Mouse (Mus musculus) layer of hippocampus, postnatal 10 days (tissue): Measurements from ENCODE around the gene Dcun1d2. TPM values are rescaled to one million over a fixed set of nuclear protein-coding genes. Genes with fewer than 3 reads are reported as not detected.
A peak's percentile ranks its signal among the peaks of the same experiment; 100 is the strongest.

ENCODE experiments used
- DNase-seq, 2 experiments: peaks; one replicate each; pipeline ENCODE4 v3.0.0; 2021; ENCODE audit warnings: low spot score in 2 of 2
- total RNA-seq, 2 experiments: library from RNA; stranded (reverse); gene quantifications; 2 replicates each; pipeline ENCODE4 v1.2.3; 2021

Dcun1d2 gene
- total RNA-seq, 2 experiments from 2014 or later: 27.6 to 29.7 TPM

DNA sequence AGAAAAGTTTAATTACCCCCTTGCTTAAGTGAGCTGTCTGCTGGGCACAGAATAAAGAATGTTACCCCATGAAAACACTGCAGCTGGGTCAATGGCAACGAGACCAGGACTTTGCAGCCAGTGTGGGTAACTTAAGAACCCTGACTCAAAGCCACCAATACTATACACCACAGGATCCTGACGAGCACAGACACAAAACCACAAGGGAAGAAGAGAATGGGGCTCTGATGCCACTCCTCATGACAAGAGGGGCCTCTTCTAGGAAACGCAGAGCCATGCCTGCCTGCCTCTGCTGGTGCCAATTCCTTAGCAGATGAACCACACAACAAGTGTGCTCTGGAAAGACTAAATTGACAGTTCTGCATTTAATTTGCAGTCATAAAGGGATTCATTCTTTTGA is 24.6 kb downstream of the Dcun1d2 start:
- no peak for DNase-seq

DNA sequence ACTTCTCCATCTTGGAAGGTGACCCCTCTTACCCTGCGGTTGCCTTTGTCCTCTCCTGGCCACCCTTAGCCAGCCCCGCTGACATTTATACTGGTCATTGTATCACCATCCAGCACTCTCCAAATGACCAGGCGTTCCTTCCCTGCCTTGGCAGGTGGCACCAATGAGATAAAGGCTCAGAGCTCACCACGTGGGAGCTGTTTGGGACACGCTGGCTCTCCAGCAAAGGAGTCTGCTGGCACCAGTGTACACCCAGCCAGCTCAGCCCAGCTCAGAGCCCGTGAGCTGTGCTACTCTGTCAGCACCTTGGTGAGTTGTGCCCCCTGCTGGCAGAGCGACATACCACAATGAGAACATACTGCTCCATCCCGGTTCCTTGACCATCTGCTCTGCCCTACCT is 33.9 kb downstream of the Dcun1d2 start, which contains the start of gene Adprhl1:
Gene Adprhl1 (minus strand): TSS at position 144 of the 400 bp plus-strand sequence.
- DNase-seq: peak; percentile 82 to 86

DNA sequence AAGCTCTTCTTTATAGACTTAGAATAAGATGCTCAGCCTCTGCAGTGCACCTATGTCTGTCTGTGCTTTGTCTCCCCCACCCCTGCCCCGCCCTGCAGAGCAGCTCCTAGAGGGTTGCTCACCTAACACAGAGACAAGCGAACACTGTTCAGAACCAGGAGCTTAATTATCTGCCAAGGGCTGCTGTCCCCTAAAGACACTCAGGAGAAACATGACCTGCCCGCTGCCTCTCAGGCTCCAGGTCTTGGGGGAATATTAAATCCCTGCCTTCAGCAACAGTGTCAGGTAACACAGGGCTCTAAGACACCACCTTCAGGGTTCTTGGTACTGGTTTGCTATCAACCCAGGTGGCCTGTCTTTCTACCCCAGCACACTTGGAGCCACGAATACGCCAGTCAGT is 34.5 kb downstream of the Dcun1d2 start:
- no peak for DNase-seq

DNA sequence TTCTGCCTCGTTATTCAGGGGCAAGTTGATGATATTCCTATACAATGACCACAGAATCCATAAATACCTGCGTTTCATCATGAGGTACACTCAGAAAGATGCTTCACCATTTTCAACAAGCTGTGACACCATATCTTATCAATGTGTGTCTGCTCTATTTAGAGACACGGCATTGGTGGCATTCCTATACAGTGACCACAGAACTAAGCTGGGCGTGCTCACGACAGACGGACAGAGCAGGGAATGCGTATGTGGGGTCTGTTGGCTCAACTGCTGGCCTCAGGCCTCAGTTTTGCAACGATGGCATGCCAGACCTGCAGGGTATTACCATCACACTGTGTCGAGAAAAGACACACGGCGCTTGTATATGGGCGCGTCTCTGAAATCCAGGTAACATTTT is 35.1 kb downstream of the Dcun1d2 start:
- DNase-seq: no peak

DNA sequence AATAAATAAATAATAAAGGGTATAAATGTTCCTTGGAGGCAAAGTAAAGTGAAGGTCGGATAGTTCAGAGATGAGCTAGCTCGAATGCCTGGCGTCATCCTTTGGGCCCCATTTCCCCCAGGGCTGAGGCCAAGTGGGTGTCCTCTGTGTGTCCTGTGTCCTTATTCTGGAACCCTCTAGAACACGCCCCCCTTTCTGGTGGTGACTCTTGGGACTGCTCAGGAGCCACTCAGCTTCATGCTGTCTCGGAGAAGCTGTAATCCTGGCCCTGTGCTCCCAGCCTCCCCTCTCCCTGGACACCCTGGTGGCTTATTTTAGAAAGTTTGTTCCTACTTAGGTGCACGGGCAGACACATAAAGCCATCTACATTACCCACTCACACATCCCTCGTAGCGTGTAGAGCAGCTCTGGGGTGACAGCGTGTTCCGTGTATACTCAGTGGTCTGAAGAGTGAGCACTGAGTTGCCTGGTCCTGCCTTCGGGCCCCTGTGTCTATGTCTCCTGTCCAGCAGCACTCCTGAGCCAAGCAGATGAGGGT is 43.5 kb downstream of the Dcun1d2 start:
- DNase-seq: no peak

DNA sequence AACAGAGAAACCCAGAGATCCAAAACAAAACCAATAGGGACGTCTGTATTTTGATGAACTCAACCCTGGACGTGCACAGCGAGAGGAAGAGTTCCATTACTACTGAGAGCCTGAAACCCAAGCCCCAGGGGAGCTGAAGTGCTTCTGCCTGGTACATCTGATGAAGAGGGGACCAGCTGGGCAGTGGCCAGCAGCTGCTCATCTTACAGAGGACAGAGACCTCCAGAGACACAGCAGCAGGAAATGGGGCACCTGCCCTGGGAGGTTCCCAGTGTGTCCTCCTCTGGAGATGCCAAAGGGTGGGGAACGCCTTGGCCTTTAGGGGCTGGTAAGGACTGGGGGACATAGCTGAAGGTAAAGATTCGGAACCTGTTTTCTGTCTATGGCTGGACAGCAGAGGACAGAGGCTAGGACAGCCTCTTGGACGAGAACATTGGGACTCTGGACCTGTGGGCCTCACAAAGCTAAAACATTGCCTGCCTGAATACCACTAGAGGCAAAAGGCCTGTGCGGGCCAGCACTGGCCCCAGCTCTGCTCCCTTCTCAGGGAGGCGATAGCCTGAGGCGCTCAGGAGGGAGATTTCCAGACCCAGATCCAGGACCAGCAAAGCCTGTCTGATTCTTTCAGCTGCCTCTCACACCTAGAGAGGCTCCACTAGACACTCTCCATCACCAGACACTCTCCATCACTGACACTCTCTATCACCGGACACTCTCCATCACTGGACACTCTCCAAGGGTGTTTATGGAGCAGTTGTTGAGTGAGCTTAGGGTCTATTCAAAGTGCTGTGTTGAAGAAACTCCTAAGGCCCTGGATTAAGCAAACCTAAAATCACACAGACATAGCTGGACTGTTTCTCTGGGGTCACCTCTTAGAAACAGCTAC is 44.7 kb downstream of the Dcun1d2 start:
- no peak for DNase-seq

DNA sequence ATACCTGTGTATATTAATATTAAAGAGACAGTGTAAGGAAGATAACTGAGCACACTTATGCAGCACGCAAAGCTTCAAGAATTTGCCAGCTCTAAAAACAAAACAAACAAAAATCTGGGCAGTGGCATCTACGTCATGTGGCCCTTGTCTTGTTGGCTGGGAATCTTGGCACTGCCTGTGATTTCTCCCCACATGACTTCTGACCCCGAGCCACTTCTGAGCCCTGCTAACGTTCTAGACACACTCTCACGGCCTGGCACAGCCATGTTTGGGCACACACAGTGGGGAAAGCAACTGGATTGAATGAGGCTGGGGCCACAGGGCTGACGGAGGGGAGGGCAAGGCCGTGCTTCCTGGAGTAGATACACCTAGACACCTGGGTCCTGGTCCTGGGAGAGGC is 47.2 kb downstream of the Dcun1d2 start:
- no peak for DNase-seq

DNA sequence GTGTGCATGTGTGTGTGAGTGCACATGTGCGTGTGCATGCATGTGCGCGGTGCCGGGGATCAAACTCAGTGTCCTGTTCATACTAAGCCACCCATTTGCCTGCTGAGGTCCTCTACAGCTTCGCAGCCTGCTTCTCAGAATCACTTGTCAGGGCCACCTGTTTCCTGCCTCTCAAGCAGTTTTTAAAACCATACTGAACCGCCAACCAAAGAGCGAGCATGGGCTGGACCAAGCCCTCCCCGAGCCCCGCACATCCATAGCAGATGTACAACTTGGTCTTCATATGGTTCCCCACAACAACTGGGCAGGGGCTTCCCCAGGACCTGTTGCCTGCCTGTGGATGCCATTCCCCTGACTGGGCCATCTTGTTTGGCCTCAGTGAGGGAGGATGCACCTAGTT is 47.9 kb downstream of the Dcun1d2 start:
- no peak for DNase-seq

DNA sequence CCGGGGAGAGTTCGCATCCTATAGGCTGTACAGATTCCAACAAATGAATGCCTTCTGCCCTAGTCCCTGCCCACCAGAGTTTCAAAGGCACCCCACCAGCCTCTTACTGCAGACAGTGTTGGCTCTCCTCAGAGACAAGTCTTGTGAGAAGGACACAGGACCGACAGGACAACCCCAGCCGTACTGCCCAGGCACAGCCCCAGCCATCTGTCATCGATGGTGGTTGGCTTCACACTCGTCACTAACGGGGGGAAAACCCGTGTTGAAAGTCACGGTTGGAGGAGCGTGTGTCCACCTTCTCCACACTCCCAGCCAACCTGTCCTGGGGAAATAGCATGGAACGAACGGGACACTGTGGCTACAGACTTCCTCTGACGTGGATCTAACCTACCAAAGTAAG is 53.1 kb downstream of the Dcun1d2 start:
- no peak for DNase-seq

DNA sequence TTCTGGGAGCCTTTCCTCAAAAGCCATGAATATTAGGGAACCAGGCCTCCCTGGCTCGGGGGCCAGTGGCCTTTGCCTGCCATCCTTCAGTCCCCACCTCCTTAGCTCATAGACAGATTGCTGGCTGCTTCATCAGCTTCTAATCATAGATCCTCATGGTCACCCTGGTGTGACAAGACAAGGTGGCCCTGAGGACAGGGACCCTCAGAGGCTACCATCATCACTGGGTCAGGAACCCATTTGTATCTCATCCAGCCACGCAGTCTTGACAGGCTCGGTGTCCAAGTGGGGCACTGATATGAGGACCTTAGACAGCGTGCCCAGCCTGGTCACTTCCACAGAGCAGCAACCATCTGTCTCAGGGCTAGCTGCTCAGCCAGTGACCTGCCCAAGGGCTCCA is 57.5 kb downstream of the Dcun1d2 start:
- no peak for DNase-seq

DNA sequence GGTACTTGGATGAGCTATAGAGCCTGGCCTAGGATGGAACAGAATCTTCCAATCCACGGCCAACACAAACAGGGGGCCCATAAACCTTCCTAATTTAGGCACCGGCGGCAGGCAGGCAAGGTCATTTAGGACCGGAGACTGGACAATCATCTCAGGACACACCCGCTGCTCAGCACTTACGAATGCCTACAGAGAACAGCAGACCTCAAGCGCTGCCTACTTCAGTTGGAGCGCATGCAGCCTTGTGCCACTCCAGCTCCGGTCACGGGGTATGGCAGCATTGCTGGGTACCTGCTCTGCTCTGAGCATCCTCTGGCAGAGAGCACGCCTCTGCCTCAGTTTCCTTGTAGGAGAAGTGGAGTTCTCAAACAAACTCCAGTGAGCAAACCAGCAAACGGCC is 58.1 kb downstream of the Dcun1d2 start:
- DNase-seq: no peak

DNA sequence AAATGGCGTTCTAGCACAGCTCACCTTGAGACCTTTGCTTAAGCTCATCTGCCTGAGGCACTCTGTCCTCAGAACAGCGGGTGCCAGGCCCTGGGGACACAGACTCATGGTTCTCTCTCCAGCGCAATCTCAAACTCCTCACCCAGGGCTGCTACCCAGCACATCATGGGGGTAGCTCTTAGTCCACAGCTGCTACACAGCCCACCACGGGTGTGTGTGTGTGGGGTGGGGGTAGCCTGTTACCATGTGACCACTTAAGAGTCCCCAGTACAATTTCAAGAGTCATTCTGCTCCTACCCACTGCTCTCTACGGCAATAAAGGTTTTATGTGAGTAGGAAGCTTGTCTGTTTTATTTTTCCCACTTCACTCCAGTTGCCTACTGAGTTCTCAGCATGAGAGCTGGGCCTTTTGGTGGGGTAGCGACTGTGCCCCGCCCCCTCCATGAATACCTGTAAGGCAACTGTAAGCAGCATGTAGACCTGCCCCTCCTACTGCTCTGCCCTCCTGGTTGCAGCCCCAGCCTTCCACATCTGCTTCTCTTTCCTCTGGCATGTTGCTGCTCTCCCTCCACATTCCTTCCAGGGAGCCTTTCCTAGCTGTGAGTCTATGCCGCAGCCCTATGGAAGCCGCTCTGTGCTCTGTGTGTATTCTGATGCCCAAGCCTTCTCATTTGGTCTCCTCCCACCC is 58.9 kb downstream of the Dcun1d2 start:
- no peak for DNase-seq

DNA sequence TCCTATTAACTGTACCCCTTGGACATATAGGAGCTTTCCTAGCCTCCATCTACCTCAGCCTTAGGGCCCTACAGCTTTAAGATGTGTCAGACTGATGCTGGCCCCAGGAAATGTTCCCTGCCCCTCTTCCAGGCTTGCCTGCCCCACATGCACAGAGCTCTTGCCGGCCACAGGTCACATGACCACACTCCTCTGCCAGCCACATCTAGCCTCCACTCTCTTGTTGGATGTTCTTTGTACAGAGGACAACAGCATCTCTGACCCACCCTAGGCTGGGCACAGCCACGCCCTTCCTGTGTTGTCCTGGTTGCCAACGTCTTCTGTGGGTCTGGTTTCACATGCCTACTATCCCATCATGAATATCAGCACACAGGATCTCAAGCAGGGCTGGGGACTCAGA is 60.7 kb downstream of the Dcun1d2 start:
- no peak for DNase-seq

DNA sequence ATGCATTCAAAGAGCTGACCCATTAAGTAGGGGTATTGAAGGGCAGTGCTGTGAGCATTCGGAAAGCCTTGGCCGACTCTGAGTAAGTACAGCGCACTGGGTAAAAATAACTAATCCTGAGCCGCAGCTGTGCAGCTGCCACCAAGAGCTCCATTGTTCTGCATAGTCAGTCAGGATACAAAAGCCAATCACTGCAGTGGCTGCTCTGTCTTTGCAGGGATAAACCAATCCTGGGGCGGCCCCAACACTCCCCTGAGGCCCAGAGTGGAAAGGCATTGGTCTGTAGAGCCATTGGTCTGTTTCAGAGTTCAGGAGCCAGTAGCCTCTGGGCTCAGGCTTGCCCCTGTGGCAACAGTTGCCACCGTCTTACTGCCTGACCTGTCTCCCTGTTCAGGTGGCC is 61.6 kb downstream of the Dcun1d2 start:
- DNase-seq: peak; percentile 22 to 23

DNA sequence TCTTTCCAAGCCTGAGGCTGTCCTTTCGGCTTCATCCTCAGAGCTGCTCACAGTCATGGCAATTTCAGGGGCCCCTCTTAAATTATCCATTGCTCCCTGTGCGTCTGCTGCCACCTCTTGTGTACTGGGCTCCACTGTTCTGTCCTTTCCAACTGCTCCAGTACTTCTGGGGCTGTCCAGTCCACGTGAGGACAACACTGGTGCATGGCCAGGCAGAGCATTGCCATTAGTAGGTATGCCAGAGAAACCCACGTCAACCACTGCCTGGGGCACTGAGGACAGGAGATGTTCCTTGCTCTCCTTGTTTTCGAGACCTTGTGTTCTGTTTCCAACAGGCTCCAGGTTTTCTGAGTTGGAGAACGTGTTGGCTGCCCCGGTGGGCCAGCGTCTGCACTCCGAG is 63.5 kb downstream of the Dcun1d2 start:
- no peak for DNase-seq

DNA sequence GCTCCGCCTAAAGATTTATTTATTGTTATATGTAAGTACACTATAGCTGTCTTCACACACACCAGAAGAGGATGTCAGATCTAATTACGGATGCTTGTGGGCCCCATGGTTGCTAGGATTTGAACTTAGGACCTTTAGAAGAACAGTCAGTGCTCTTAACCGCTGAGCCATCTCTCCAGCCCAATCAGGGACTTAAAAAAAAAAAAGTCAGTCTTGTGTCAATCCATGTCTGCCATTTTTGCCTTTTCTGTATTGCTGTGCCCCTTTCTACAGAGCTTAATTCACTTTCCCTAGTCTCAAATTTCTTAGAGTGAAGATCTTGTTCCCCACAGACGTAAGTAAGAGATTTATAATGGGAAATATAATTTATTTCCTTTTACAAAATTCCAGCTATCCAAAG is 69.5 kb downstream of the Dcun1d2 start:
- DNase-seq: no peak

DNA sequence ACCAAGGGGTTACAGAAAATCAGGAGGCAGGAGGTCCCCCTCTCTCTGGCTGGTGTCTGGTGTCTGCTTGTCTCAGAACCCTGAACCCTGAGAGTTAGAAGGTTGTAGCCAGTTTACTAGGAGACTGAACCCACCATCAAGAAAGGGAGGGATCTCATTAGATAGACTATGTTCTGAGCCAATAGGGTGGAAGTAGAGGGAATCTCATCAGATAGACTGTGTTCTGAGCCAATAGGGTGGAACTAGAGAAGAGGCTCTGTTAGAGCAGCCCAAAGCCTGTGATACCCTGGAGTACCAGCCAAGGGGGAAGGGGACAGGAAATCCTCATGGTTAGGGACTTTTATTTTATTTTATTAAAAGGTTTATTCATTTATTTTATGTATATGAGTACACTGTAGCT is 69.9 kb downstream of the Dcun1d2 start:
- no peak for DNase-seq

DNA sequence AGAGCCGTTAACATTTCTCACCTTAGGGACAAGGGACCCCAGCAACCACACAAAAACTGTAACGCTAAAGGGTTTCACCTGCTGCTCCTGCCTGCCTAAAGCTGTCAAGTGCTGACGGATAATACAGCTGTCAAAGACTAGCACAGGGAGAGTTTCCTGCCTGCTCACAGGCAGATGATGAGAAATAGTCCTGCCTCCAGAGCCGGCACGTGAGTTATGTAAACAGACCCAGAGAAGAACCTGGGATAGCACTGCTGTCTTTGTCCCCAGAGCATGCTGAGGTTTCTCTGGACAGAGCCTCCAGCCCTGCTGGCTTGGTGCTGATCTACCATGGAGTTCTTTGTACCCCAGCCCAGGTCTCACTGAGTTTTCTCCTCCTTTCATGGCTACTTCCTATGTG is 70.8 kb downstream of the Dcun1d2 start:
- DNase-seq: no peak

DNA sequence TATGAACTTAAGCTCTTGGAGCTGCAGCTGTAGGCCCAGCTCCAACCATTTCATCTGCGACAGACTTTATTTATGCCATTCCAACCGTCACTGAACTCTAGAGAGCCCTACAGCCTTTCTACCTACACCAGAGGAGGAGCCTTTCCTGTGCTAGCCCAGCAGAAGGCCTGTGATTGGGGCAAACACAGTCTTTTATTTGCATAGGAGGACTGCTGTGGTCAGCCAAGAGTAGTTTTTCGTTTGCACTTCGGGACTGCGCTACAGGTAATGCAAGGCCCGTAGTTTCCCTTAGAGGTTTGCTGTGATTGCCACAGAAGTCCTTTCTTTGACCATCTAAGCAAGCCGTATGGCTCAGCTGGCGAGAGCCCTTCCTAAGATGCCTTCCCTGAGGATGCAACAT is 71.5 kb downstream of the Dcun1d2 start:
- no peak for DNase-seq

DNA sequence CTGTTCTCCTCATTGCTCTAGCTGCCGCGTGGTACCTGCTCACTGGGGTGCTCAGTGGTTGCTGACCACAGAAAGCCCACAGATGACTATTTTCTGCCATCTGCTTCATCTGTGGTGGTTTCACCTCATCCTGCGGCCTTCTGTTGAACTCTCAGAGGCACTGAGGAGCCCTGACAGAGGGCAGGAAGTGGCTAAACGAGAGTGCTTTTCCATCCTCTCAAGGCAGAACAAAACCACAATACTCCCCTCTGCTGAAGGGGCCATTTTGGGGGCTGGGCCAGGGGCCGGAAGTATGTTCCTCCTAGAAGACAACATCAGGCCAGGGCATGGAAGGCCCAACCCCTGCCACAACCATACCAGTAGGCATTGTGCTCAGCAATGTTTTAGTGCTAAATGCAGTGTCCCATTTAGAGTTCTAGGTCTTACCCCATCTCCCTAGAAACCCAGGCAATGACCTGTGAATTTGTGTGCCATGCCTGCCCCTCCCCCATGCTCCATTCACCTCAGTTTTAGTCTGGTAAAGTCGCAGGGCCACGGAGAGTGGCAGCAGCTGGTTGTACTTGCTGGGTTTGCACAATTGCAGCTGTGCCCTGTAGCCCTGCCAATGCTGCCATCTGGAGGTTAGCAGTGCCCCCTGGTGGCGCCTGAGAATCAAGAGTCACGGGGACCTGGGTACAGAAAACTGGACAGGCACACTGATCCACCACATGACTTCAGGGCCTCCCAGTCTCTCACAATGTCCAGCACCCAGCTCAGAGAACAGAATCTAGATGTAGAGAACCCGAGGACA is 74.3 kb downstream of the Dcun1d2 start:
- DNase-seq: peak; percentile 93 to 94

DNA sequence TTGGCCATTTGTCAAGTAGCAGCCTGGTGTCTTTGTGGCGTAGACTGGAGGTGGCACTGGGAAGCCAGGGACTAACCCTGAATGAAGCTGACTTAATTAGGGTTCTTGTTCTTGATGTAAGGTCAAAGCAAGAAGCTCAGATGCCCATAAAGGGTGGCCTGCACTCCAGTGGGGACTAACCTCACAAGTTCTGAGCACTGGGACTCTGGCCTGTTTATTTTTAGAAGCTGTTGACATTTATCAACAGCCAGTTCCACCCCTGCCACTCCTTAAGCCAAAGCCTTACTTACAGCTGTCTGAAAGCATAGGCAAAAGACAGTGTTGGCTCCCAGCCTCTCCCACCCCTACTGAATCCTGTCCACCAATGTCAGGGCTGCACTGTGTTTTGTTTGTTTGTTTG is 78.2 kb downstream of the Dcun1d2 start:
- no peak for DNase-seq
